Mouse (Mus musculus) stomach, postnatal 0 days (tissue): ENCODE measurements around the gene Rbx1.

Source experiments
- CTCF ChIP-seq: IDR thresholded peaks from 2 replicates; pipeline ENCODE4 v1.5.1; 2016; ENCODE audit warnings: antibody characterized with exemption, low read depth, mild to moderate bottlenecking, moderate library complexity
- EP300 ChIP-seq: optimal IDR thresholded peaks from 2 replicates; pipeline ENCODE3; 2016; ENCODE audit warnings: antibody characterized with exemption

- TF ChIP-seq CTCF (peak; percentile 68), EP300 (no peak)
These were observed 41.1 kb downstream of the Rbx1 start for GRCm38 (mm10) chr15:81507201-81507600.
